Mouse (Mus musculus) ES-E14 (cell line): ENCODE results near the gene Birc2. TPM values are rescaled to one million over a fixed set of nuclear protein-coding genes. Genes with fewer than 3 reads are reported as not detected.

Experiments used
- DNase-seq: peaks from one replicate; pipeline ENCODE4 v3.0.0-alpha.2; 2013; ENCODE audit warnings: low read depth, low spot score
- H3K27ac ChIP-seq: 2 replicates; pipeline ENCODE4 v1.5.1; 2012; ENCODE audit warnings: low read depth, mild to moderate bottlenecking, low read length, moderate library complexity, mixed read lengths; ENCODE audit not compliant: poor library complexity, insufficient read depth, severe bottlenecking
- H3K36me3 ChIP-seq: 2 replicates; pipeline ENCODE4 v1.6.1; 2012; ENCODE audit warnings: mild to moderate bottlenecking, low read length, moderate library complexity, mixed read lengths; ENCODE audit not compliant: control insufficient read depth, poor library complexity, insufficient read depth, severe bottlenecking
- H3K4me1 ChIP-seq, 2 experiments: fragments of 150-350 bp in 1 of 2; sonication (generic) in 1 of 2; 2 replicates each; pipeline ENCODE4 v1.6.1; 2012; ENCODE audit warnings: low read length in 2 of 2, mild to moderate bottlenecking in 1 of 2, mixed read lengths in 1 of 2; ENCODE audit not compliant: control insufficient read depth in 2 of 2, insufficient read depth in 2 of 2, poor library complexity in 1 of 2
- H3K4me3 ChIP-seq, 2 experiments: fragments of 150-350 bp in 1 of 2; sonication (generic) in 1 of 2; 2 replicates each; pipeline ENCODE4 v1.5.1; 2012; ENCODE audit warnings: low read length in 2 of 2, low read depth in 1 of 2, mild to moderate bottlenecking in 1 of 2, mixed read lengths in 1 of 2; ENCODE audit not compliant: insufficient read depth in 1 of 2, poor library complexity in 1 of 2, severe bottlenecking in 1 of 2
- H3K9ac ChIP-seq: 2 replicates; pipeline ENCODE4 v1.6.1; 2012; ENCODE audit warnings: low read depth, mild to moderate bottlenecking, low read length, mixed read lengths; ENCODE audit not compliant: poor library complexity, insufficient read depth, severe bottlenecking
- H3K9me3 ChIP-seq: fragments of 150-350 bp; sonication (generic); 2 replicates; pipeline ENCODE4 v1.6.1; 2012; ENCODE audit warnings: low read depth, mild to moderate bottlenecking, low read length; ENCODE audit not compliant: control insufficient read depth, insufficient read depth
- CHD2 ChIP-seq: IDR thresholded peaks from 2 replicates; pipeline ENCODE4 v1.6.1; 2014; ENCODE audit warnings: mild to moderate bottlenecking, low read depth, low read length, inconsistent platforms
- HCFC1 ChIP-seq: IDR thresholded peaks from 2 replicates; pipeline ENCODE4 v1.6.1; 2012; ENCODE audit warnings: low read length, inconsistent platforms, borderline replicate concordance; ENCODE audit not compliant: insufficient read depth
- MAFK ChIP-seq: IDR thresholded peaks from 2 replicates; pipeline ENCODE4 v1.6.1; 2014; ENCODE audit warnings: mild to moderate bottlenecking, low read depth, low read length, inconsistent platforms; ENCODE audit not compliant: insufficient read depth
- ZC3H11A ChIP-seq: IDR thresholded peaks from 2 replicates; pipeline ENCODE4 v1.6.1; 2012; ENCODE audit warnings: low read depth, mild to moderate bottlenecking, inconsistent platforms, low read length, borderline replicate concordance
- ZNF384 ChIP-seq: IDR thresholded peaks from 2 replicates; pipeline ENCODE4 v1.6.1; 2012; ENCODE audit warnings: low read depth, low read length, inconsistent platforms
- in situ Hi-C, 2 experiments: fragments of 600-800 bp; cut with MboI; formaldehyde crosslinking; loops; one replicate each; pipeline ENCODE4 v1.15.1; 2025; ENCODE audit warnings: low sequenced_read_pairs in 2 of 2, inconsistent platforms in 1 of 2; ENCODE audit not compliant: unreplicated experiment in 2 of 2
- total RNA-seq: library from RNA; depleted of rRNA; stranded (reverse); fragments of 300-350 nt; gene quantifications from 2 replicates; pipeline ENCODE4 v1.2.3, GENCODE M21; 2012

The Birc2 gene
- total RNA-seq, 1 experiment = 30.5 TPM

- in situ Hi-C loops = no loop called here
These were observed 41.3 kb downstream of the Birc2 start for GRCm38 (mm10) chr9:7795581-7795980.

GRCm38 (mm10) chr9:7793561-7793960 is 43.3 kb downstream of the Birc2 start:
- in situ Hi-C loops = no loop called here
- Histone ChIP-seq H3K4me1 (peaks cover 0 to 3% of the 10 kb centered on the region in 2 experiments; a peak in 2 of 4 replicates), H3K27ac (no peak overlapping the region), H3K9ac (no peak overlapping the region), H3K9me3 (no peaks in the 10 kb centered on the region), H3K36me3 (peaks cover 20% of the 10 kb centered on the region), H3K4me3 (no peak overlapping the region)
- DNase-seq = no peak
- TF ChIP-seq HCFC1 (no peak), MAFK (no peak), CHD2 (no peak), ZC3H11A (no peak), ZNF384 (no peak)

More at GRCm38 (mm10) chr9:7795581-7795980, 41.3 kb downstream of the Birc2 start:
- TF ChIP-seq MAFK (no peak), HCFC1 (no peak), CHD2 (no peak), ZC3H11A (no peak), ZNF384 (no peak)
- H3K4me1 ChIP-seq = peaks cover 0 to 3% of the 10 kb centered on the region in 2 experiments; a peak in 2 of 4 replicates
- H3K9ac ChIP-seq = no peak overlapping the region
- no peak for DNase-seq
- no peak overlapping the region for H3K27ac ChIP-seq
- no peaks in the 10 kb centered on the region for H3K9me3 ChIP-seq
- H3K4me3 ChIP-seq = no peak overlapping the region
- peaks cover 23% of the 10 kb centered on the region for H3K36me3 ChIP-seq

- Histone ChIP-seq H3K9ac (no peak overlapping the region), H3K4me1 (peaks cover 0 to 4% of the 10 kb centered on the region in 2 experiments; a peak in 1 of 4 replicates), H3K9me3 (no peaks in the 10 kb centered on the region), H3K4me3 (no peak overlapping the region), H3K36me3 (peaks cover 17% of the 10 kb centered on the region), H3K27ac (no peak overlapping the region)
- in situ Hi-C loops = no loop called here
- no peak for TF ChIP-seq MAFK
- TF ChIP-seq HCFC1 = no peak
- no peak for TF ChIP-seq ZNF384
- TF ChIP-seq ZC3H11A = no peak
- no peak for TF ChIP-seq CHD2
- no peak for DNase-seq
These were observed 46.2 kb downstream of the Birc2 start for GRCm38 (mm10) chr9:7790580-7791084.

GRCm38 (mm10) chr9:7789764-7790575 is 46.9 kb downstream of the Birc2 start:
- no peak for TF ChIP-seq MAFK
- no peak for TF ChIP-seq ZNF384
- TF ChIP-seq HCFC1 = no peak
- TF ChIP-seq ZC3H11A = no peak
- Histone ChIP-seq H3K4me3 (no peak overlapping the region), H3K36me3 (peaks cover 18% of the 10 kb centered on the region), H3K4me1 (peaks cover 0 to 4% of the 10 kb centered on the region in 2 experiments; a peak in 1 of 4 replicates), H3K27ac (no peak overlapping the region), H3K9ac (no peak overlapping the region), H3K9me3 (no peaks in the 10 kb centered on the region)
- in situ Hi-C loops = no loop called here
- DNase-seq = no peak
